Mouse (Mus musculus): ENCODE results near the gene Mgl2. TPM values are rescaled to one million over a fixed set of nuclear protein-coding genes. Genes with fewer than 3 reads are reported as not detected.

Gene Mgl2
- polyA plus RNA-seq, 1 experiment from 2014 or later, result 1.2 TPM

DNA sequence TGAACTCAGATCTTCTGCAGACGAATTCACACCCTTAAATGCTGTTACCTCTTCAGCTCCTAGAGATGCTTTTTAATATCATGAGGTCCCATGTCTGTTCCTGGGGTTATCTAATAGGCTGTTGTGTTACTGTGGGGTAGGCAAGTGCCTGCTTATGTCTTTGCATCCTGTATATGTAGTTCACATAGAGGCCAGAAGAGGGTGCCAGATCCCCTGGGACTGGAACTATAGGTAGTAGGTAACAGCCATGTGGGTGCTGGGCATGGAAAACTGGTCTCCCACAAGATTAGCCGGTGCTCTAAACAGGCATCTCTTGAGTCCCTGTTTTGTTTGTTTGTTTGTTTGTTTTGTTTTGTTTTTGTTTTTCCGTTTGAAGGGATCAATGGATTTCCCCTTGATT lies 41.7 kb downstream of the Mgl2 start:
- no peak overlapping the region for H3K27ac ChIP-seq
- no peaks in the 10 kb centered on the region for H3K27me3 ChIP-seq
- no peak for ATAC-seq (ENCODE audit: insufficient number of reproducible peaks, low FRiP score, low TSS enrichment, low read depth)
- no peaks in the 10 kb centered on the region for H3K4me1 ChIP-seq
- H3K4me3 ChIP-seq, result no peak overlapping the region
- H3K4me2 ChIP-seq, result no peak overlapping the region
- H3K36me3 ChIP-seq, result no peaks in the 10 kb centered on the region
- WGBS, result 52% methylated on average over 3 of the region's 3 CpGs
- H3K9me3 ChIP-seq, result no peaks in the 10 kb centered on the region
- no peak overlapping the region for H3K9ac ChIP-seq

DNA sequence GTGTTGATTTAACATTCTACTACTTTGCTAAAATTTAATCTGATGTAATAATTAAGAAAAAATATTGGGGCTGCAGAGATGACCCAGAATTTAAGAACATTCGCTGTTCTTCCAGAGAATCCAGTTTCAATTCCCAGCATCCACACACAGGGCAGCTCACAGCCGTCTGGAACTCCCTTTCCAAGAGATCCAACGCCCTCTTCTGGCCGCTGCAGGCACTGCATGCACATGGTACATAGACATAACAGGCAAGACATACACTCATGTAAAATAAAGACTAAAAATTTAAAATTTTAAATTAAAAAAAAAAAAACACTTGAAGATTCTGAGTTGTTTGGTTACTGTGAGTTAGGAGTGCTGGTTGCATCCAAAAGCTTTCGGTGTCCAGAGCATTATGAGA lies 42.2 kb downstream of the Mgl2 start:
- Histone ChIP-seq H3K9ac (no peak overlapping the region), H3K4me1 (no peaks in the 10 kb centered on the region), H3K36me3 (no peaks in the 10 kb centered on the region), H3K4me2 (no peak overlapping the region), H3K27ac (no peak overlapping the region), H3K9me3 (no peaks in the 10 kb centered on the region), H3K4me3 (no peak overlapping the region), H3K27me3 (no peaks in the 10 kb centered on the region)
- no peak for ATAC-seq (ENCODE audit: insufficient number of reproducible peaks, low FRiP score, low TSS enrichment, low read depth)
- 52% methylated on average over 5 of the region's 5 CpGs for WGBS

DNA sequence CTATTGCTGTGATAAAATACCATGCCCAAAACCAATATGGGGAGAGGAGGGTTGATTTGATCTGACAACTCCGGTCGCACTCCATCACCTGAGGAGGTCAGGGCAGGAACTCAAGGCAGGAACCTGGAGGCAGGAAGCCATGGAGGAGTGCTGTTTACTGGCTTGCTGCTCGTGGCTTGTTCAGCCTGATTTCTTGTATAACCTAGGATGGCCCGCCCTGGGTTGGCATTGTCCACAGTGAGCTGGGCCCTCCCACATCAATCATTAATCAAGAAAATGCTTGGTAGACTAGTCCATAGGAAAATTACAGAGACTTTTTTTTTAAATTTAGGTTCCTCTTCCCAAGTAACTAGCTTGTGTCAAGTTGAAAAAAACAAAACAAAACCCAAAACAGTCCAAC lies 44.4 kb downstream of the Mgl2 start:
- no peak for ATAC-seq (ENCODE audit: insufficient number of reproducible peaks, low FRiP score, low TSS enrichment, low read depth)
- no peak overlapping the region for H3K27ac ChIP-seq
- no peaks in the 10 kb centered on the region for H3K36me3 ChIP-seq
- no peak overlapping the region for H3K4me3 ChIP-seq
- 84% methylated on average over 4 of the region's 4 CpGs for WGBS
- no peak overlapping the region for H3K4me2 ChIP-seq
- no peaks in the 10 kb centered on the region for H3K27me3 ChIP-seq
- H3K9me3 ChIP-seq, result no peaks in the 10 kb centered on the region
- H3K4me1 ChIP-seq, result no peaks in the 10 kb centered on the region
- no peak overlapping the region for H3K9ac ChIP-seq

DNA sequence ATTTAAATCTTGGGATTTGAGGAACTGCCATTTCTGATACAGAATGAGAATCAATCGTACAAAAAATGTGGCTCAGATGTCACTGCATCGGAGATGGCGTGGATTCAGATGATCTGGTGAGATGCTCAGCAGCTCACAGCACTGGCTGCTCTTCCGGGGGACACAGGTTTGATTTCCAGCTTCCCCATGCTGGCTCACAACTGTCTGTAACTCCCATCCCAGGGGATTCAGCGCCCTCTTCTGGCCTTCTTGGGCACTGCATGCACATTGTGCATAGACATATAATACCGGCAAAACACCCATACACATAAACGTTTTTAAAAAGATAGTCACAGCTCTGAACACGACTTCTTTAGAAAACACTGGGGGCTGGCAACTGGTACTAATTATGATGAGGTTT lies 47.5 kb downstream of the Mgl2 start:
- ATAC-seq (ENCODE audit: insufficient number of reproducible peaks, low FRiP score, low TSS enrichment, low read depth), result no peak
- H3K9me3 ChIP-seq, result no peaks in the 10 kb centered on the region
- 73% methylated on average over 8 of the region's 8 CpGs for WGBS
- H3K36me3 ChIP-seq, result no peaks in the 10 kb centered on the region
- no peak overlapping the region for H3K4me2 ChIP-seq
- no peaks in the 10 kb centered on the region for H3K27me3 ChIP-seq
- no peak overlapping the region for H3K9ac ChIP-seq
- H3K27ac ChIP-seq, result no peak overlapping the region
- H3K4me1 ChIP-seq, result no peaks in the 10 kb centered on the region
- H3K4me3 ChIP-seq, result no peak overlapping the region

DNA sequence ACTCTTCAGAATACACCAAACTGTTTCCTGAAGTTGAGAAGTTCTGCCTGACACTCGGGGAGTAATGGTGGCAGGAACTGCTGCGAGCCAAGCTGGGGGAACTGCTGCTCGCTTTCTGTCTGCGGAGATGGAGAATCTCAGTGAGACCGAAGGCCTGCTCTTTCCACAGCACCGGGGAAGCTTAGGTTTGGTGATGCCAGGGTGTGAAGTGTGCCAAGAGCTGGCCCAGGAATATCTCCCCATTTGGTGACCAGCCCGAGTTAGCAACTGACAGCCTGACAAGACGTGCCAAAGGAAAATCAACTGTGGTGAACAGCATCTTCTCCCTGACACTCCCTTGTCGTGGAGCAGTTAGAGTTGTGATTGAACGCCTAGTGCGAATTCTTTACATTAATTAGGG lies 48.2 kb downstream of the Mgl2 start:
- Histone ChIP-seq H3K27ac (no peak overlapping the region), H3K9ac (no peak overlapping the region), H3K4me3 (no peak overlapping the region), H3K9me3 (no peaks in the 10 kb centered on the region), H3K4me1 (no peaks in the 10 kb centered on the region), H3K27me3 (no peaks in the 10 kb centered on the region), H3K36me3 (no peaks in the 10 kb centered on the region), H3K4me2 (no peak overlapping the region)
- 83% methylated on average over 11 of the region's 11 CpGs for WGBS
- ATAC-seq (ENCODE audit: insufficient number of reproducible peaks, low FRiP score, low TSS enrichment, low read depth), result no peak

DNA sequence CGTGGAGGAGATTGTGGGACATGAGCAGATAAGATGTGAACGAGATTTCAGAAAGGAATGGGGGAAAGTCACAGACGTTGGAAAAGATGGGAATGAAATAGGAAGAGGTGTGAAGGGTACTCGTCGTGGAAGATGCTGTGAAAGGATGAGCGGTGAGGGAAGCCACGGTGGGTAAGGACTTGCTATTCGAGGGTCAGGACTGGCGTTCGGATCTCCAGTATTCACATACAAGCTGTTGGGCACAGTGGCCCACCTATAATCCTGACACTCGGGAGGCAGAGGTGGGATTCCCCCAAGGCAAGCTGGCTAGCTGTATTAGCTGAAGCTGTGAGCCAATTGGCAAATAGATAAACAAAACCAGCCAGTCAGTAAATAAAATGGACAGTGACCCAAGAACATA lies 48.6 kb downstream of the Mgl2 start:
- Histone ChIP-seq H3K9me3 (no peaks in the 10 kb centered on the region), H3K4me2 (no peak overlapping the region), H3K9ac (no peak overlapping the region), H3K27me3 (no peaks in the 10 kb centered on the region), H3K36me3 (no peaks in the 10 kb centered on the region), H3K4me1 (no peaks in the 10 kb centered on the region), H3K27ac (no peak overlapping the region), H3K4me3 (no peak overlapping the region)
- WGBS, result 76% methylated on average over 11 of the region's 11 CpGs
- ATAC-seq (ENCODE audit: insufficient number of reproducible peaks, low FRiP score, low TSS enrichment, low read depth), result no peak

DNA sequence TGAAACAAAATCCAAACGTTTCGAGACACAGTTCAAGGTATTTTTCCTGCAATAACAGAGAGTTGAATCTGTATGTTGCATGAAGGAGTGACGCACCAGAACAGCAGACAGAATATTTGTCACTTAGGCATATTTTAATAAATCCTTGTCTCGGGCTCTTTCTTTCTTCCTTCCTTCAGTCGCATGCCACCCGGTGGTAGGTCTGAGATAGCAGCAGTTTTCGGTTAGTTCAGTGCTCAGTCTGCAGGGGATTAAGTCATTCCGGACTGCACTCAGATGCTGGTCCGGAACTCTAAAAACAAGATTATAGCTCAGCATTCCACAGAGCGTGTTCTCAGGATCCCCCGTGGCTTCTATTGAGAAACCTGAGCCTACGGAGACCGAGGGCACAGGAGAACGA lies 49.3 kb downstream of the Mgl2 start:
- H3K27ac ChIP-seq, result no peak overlapping the region
- no peak overlapping the region for H3K4me3 ChIP-seq
- no peaks in the 10 kb centered on the region for H3K9me3 ChIP-seq
- no peak for ATAC-seq (ENCODE audit: insufficient number of reproducible peaks, low FRiP score, low TSS enrichment, low read depth)
- H3K4me1 ChIP-seq, result no peaks in the 10 kb centered on the region
- no peaks in the 10 kb centered on the region for H3K36me3 ChIP-seq
- H3K4me2 ChIP-seq, result no peak overlapping the region
- no peaks in the 10 kb centered on the region for H3K27me3 ChIP-seq
- WGBS, result 27% methylated on average over 14 of the region's 14 CpGs
- H3K9ac ChIP-seq, result no peak overlapping the region

DNA sequence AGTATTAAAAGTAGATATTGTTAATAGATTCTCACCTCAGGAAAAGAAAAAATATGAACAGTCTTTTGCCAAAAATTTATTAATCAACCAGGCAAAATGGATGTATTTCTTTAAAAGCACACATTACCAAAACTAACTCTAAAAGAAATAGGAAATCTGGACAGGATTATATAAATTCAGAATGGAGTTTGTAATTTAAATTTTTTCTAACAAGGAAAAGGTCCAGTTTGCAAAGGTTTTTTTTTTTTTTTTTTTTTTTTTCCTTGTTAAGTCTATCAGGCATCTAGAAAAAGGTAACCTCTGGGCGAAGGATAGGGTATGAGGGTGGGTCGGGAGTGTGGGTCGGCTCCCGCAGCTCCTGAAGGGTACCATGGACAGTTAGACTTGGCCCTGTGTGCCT lies 50.4 kb downstream of the Mgl2 start:
- H3K4me2 ChIP-seq, result no peak overlapping the region
- WGBS, result 92% methylated on average over 4 of the region's 4 CpGs
- no peaks in the 10 kb centered on the region for H3K4me1 ChIP-seq
- no peaks in the 10 kb centered on the region for H3K9me3 ChIP-seq
- no peak for ATAC-seq (ENCODE audit: insufficient number of reproducible peaks, low FRiP score, low TSS enrichment, low read depth)
- no peaks in the 10 kb centered on the region for H3K36me3 ChIP-seq
- no peaks in the 10 kb centered on the region for H3K27me3 ChIP-seq
- no peak overlapping the region for H3K4me3 ChIP-seq
- no peak overlapping the region for H3K9ac ChIP-seq
- no peak overlapping the region for H3K27ac ChIP-seq

DNA sequence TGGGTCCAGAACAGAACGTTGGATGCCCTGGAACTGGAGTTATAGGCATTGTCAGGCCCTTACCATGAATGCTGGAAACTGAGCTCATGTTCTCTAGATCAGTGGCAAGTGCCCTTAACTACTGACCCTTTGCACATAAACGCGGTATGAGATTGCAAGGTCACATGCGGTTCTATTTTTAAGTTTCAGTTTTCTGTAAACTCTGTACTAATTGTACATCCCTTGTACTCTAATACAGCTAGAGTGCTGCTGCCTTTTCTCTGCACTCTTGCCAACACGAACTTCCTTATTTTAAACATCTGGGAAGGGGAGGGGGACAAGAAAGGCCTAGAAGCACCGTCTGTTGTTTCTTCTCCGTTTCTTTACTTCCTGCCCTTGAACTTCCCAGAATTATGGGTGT lies 55.0 kb downstream of the Mgl2 start:
- Histone ChIP-seq H3K4me3 (no peak overlapping the region), H3K27me3 (no peaks in the 10 kb centered on the region), H3K9me3 (no peaks in the 10 kb centered on the region), H3K4me2 (no peak overlapping the region), H3K27ac (no peak overlapping the region), H3K4me1 (peaks cover 3% of the 10 kb centered on the region; the same call in 1 of the 2 replicates), H3K9ac (no peak overlapping the region), H3K36me3 (no peaks in the 10 kb centered on the region)
- WGBS, result 66% methylated on average over 7 of the region's 7 CpGs
- no peak for ATAC-seq (ENCODE audit: insufficient number of reproducible peaks, low FRiP score, low TSS enrichment, low read depth)

Other genes with a start within 250 kb of the Mgl2 start
- gene Kctd11, start 248.9 kb upstream of the Mgl2 start, polyA plus RNA-seq (2015; fragmentation: Nextera tagmentation; extraction: Ambion mirVana), result 20.5 TPM in 2 replicates
- 2.7 and 3.1 TPM in 2 replicates for gene Acap1, start 234.8 kb upstream of the Mgl2 start, polyA plus RNA-seq (2015; fragmentation: Nextera tagmentation; extraction: Ambion mirVana)
- 7.6 and 8.4 TPM in 2 replicates for gene 2810408A11Rik, start 229.3 kb upstream of the Mgl2 start, polyA plus RNA-seq (2015; fragmentation: Nextera tagmentation; extraction: Ambion mirVana)
- 7.1 and 7.3 TPM in 2 replicates for gene Neurl4, start 229.3 kb upstream of the Mgl2 start, polyA plus RNA-seq (2015; fragmentation: Nextera tagmentation; extraction: Ambion mirVana)
- gene Gps2, start 216.4 kb upstream of the Mgl2 start, polyA plus RNA-seq (2015; fragmentation: Nextera tagmentation; extraction: Ambion mirVana), result 71.5 and 77.1 TPM in 2 replicates
- gene Eif5a, start 208.4 kb upstream of the Mgl2 start, polyA plus RNA-seq (2015; fragmentation: Nextera tagmentation; extraction: Ambion mirVana), result 1,601 and 1,681 TPM in 2 replicates
- 3.6 and 4.6 TPM in 2 replicates for gene Ybx2, start 194.5 kb upstream of the Mgl2 start, polyA plus RNA-seq (2015; fragmentation: Nextera tagmentation; extraction: Ambion mirVana)
- gene Slc2a4, start 182.1 kb upstream of the Mgl2 start, polyA plus RNA-seq (2015; fragmentation: Nextera tagmentation; extraction: Ambion mirVana), result 23.0 and 23.5 TPM in 2 replicates
- 8.1 and 13.1 TPM in 2 replicates for gene Cldn7, start 165.6 kb upstream of the Mgl2 start, polyA plus RNA-seq (2015; fragmentation: Nextera tagmentation; extraction: Ambion mirVana)
- 24.6 and 32.0 TPM in 2 replicates for gene Ctdnep1, start 149.2 kb upstream of the Mgl2 start, polyA plus RNA-seq (2015; fragmentation: Nextera tagmentation; extraction: Ambion mirVana)
- gene Elp5, start 147.8 kb upstream of the Mgl2 start, polyA plus RNA-seq (2015; fragmentation: Nextera tagmentation; extraction: Ambion mirVana), result 111 and 119 TPM in 2 replicates
- gene Gabarap, start 139.2 kb upstream of the Mgl2 start, polyA plus RNA-seq (2015; fragmentation: Nextera tagmentation; extraction: Ambion mirVana), result 545 and 568 TPM in 2 replicates
- gene Phf23, start 134.6 kb upstream of the Mgl2 start, polyA plus RNA-seq (2015; fragmentation: Nextera tagmentation; extraction: Ambion mirVana), result 72.2 and 81.6 TPM in 2 replicates
- 42.2 and 43.1 TPM in 2 replicates for gene Dvl2, start 129.7 kb upstream of the Mgl2 start, polyA plus RNA-seq (2015; fragmentation: Nextera tagmentation; extraction: Ambion mirVana)
- gene Acadvl, start 114.9 kb upstream of the Mgl2 start, polyA plus RNA-seq (2015; fragmentation: Nextera tagmentation; extraction: Ambion mirVana), result 92.2 and 100 TPM in 2 replicates
- gene Dlg4, start 113.4 kb upstream of the Mgl2 start, polyA plus RNA-seq (2015; fragmentation: Nextera tagmentation; extraction: Ambion mirVana), result 9.6 and 10.7 TPM in 2 replicates
- gene Asgr1, start 76.2 kb upstream of the Mgl2 start, polyA plus RNA-seq (2015; fragmentation: Nextera tagmentation; extraction: Ambion mirVana), result 0.93 and 1.1 TPM in 2 replicates
- 0.54 and 0.83 TPM in 2 replicates for gene Asgr2, start 37.7 kb upstream of the Mgl2 start, polyA plus RNA-seq (2015; fragmentation: Nextera tagmentation; extraction: Ambion mirVana)
- gene Clec10a, start 25.9 kb downstream of the Mgl2 start, polyA plus RNA-seq (2015; fragmentation: Nextera tagmentation; extraction: Ambion mirVana), result 1.8 and 2.3 TPM in 2 replicates
- 1.5 and 1.6 TPM in 2 replicates for gene Slc16a11, start 82.4 kb downstream of the Mgl2 start, polyA plus RNA-seq (2015; fragmentation: Nextera tagmentation; extraction: Ambion mirVana)
- 11.0 and 12.3 TPM in 2 replicates for gene Slc16a13, start 90.7 kb downstream of the Mgl2 start, polyA plus RNA-seq (2015; fragmentation: Nextera tagmentation; extraction: Ambion mirVana)
- 12.1 and 13.9 TPM in 2 replicates for gene Bcl6b, start 99.5 kb downstream of the Mgl2 start, polyA plus RNA-seq (2015; fragmentation: Nextera tagmentation; extraction: Ambion mirVana)
- gene 0610010K14Rik, start 107.6 kb downstream of the Mgl2 start, polyA plus RNA-seq (2015; fragmentation: Nextera tagmentation; extraction: Ambion mirVana), result 154 and 172 TPM in 2 replicates
- 12.1 TPM in 2 replicates for gene Gm21988, start 109.5 kb downstream of the Mgl2 start, polyA plus RNA-seq (2015; fragmentation: Nextera tagmentation; extraction: Ambion mirVana)
- 219 and 226 TPM in 2 replicates for gene Rnasek, start 109.5 kb downstream of the Mgl2 start, polyA plus RNA-seq (2015; fragmentation: Nextera tagmentation; extraction: Ambion mirVana)
- gene Alox12, start 125.0 kb downstream of the Mgl2 start, polyA plus RNA-seq (2015; fragmentation: Nextera tagmentation; extraction: Ambion mirVana), result 17.4 and 19.3 TPM in 2 replicates
- 0.50 and 0.61 TPM in 2 replicates for gene Alox12e, start 192.3 kb downstream of the Mgl2 start, polyA plus RNA-seq (2015; fragmentation: Nextera tagmentation; extraction: Ambion mirVana)
- 0.23 and 0.62 TPM in 2 replicates for gene Alox15, start 221.7 kb downstream of the Mgl2 start, polyA plus RNA-seq (2015; fragmentation: Nextera tagmentation; extraction: Ambion mirVana)